Mouse (Mus musculus) kidney, adult 8-10 months (tissue): ENCODE data around the gene Gm8773.

Experiments used
- DNase-seq, 2 experiments: peaks; one replicate each; pipeline ENCODE4 v3.0.0; 2022

The Gm8773 gene

GRCm38 (mm10) chr5:5573749-5574317 lies at the start of gene Gm8773:
TSS of gene Gm8773 (plus strand) at chr5:5573799.
- no peak for DNase-seq

GRCm38 (mm10) chr5:5533656-5534420 lies 39.8 kb upstream of the Gm8773 start:
- peak; percentile 72 to 77 for DNase-seq

- peak in 1 of 2 experiments; percentile 22 for DNase-seq
Measured at GRCm38 (mm10) chr5:5536131-5536530, 37.5 kb upstream of the Gm8773 start.

- DNase-seq = no peak
Measured at GRCm38 (mm10) chr5:5539771-5540170, 33.8 kb upstream of the Gm8773 start.

GRCm38 (mm10) chr5:5540385-5540784 lies 33.2 kb upstream of the Gm8773 start:
- DNase-seq = no peak

GRCm38 (mm10) chr5:5551110-5551509 lies 22.5 kb upstream of the Gm8773 start:
- no peak for DNase-seq

- DNase-seq = peak; percentile 87 to 90
Measured at GRCm38 (mm10) chr5:5559079-5559740, 14.4 kb upstream of the Gm8773 start, which contains the start of gene Gtpbp10. TSS of gene Gtpbp10 (minus strand) at chr5:5559538.

GRCm38 (mm10) chr5:5559798-5560197 lies 13.8 kb upstream of the Gm8773 start:
- DNase-seq = no peak

- no peak for DNase-seq
Measured at GRCm38 (mm10) chr5:5561041-5561706, 12.4 kb upstream of the Gm8773 start.

GRCm38 (mm10) chr5:5562435-5562834 lies 11.2 kb upstream of the Gm8773 start:
- no peak for DNase-seq

GRCm38 (mm10) chr5:5587686-5588085 lies 14.1 kb downstream of the Gm8773 start:
- no peak for DNase-seq

- DNase-seq = no peak
Measured at GRCm38 (mm10) chr5:5610540-5610939, 36.9 kb downstream of the Gm8773 start.

- DNase-seq = no peak
Measured at GRCm38 (mm10) chr5:5618329-5618728, 44.7 kb downstream of the Gm8773 start.

GRCm38 (mm10) chr5:5625491-5625890 lies 51.9 kb downstream of the Gm8773 start:
- DNase-seq = no peak
